ENCODE assay signal across 19 mouse cellular contexts in genomic region chr11:54939501-54939900, GRCm38 (mm10). TPM values are rescaled to one million over a fixed set of nuclear protein-coding genes. Genes with fewer than 3 reads are reported as not detected.
DNase-seq lines count a peak whose midpoint lies in the region; ATAC-seq lines count a peak whose summit lies in the region.
"Had no signal": no experiment of that assay in that cellular context is flagged by ENCODE, and none has a peak within 500 bp of the region (broad histone marks: within the 10 kb centered on the region; RNA-seq: fewer than 3 reads in every experiment).

No protein-coding gene starts in this region.

- H3K27me3 ChIP-seq in hindbrain, embryonic 12.5 days = no peaks in the 10 kb centered on the region
- H3K27me3 ChIP-seq in hindbrain, embryonic 13.5 days = no peaks in the 10 kb centered on the region
- H3K27me3 ChIP-seq in intestine, embryonic 15.5 days (replicated peaks) = no peaks in the 10 kb centered on the region
- no peaks in the 10 kb centered on the region for H3K27me3 ChIP-seq in forebrain, embryonic 16.5 days (replicated peaks; ENCODE audit: control insufficient read depth, insufficient read depth, low read length)
- H3K27me3 ChIP-seq: embryonic facial prominence, embryonic 15.5 days; forebrain, embryonic 15.5 days; liver, embryonic 13.5 days; midbrain, embryonic 12.5 days had no signal

- ATAC-seq in hindbrain, embryonic 12.5 days (ENCODE audit: low FRiP score) = no peak
- no peak for ATAC-seq in hindbrain, embryonic 13.5 days (ENCODE audit: low FRiP score)
- ATAC-seq in intestine, embryonic 15.5 days = no peak
- no peak for ATAC-seq in forebrain, embryonic 16.5 days
- ATAC-seq: forebrain, embryonic 15.5 days; inflammation-experienced regulatory T-cells, adult 6 months had no signal

- peaks cover 8% of the 10 kb centered on the region for H3K4me1 ChIP-seq in hindbrain, embryonic 12.5 days
- peaks cover 9% of the 10 kb centered on the region for H3K4me1 ChIP-seq in hindbrain, embryonic 13.5 days (replicated peaks)
- H3K4me1 ChIP-seq in intestine, embryonic 15.5 days (replicated peaks) = peaks cover 17% of the 10 kb centered on the region
- H3K4me1 ChIP-seq in forebrain, embryonic 16.5 days (replicated peaks; ENCODE audit: control insufficient read depth, insufficient read depth, low read length) = peaks cover 8% of the 10 kb centered on the region; the same call in 1 of the 2 replicates

- no peak overlapping the region for H3K4me2 ChIP-seq in hindbrain, embryonic 12.5 days (replicated peaks)
- no peak overlapping the region for H3K4me2 ChIP-seq in hindbrain, embryonic 13.5 days
- no peak overlapping the region for H3K4me2 ChIP-seq in intestine, embryonic 15.5 days (replicated peaks)
- no peak overlapping the region for H3K4me2 ChIP-seq in forebrain, embryonic 16.5 days (ENCODE audit: low read length)
- H3K4me2 ChIP-seq: embryonic facial prominence, embryonic 15.5 days; forebrain, embryonic 15.5 days; liver, embryonic 13.5 days; midbrain, embryonic 12.5 days had no signal

- H3K9ac ChIP-seq in hindbrain, embryonic 12.5 days = 0 out of 2 replicates have a peak overlapping the region, but pooled peaks have one; percentile 8
- H3K9ac ChIP-seq in hindbrain, embryonic 13.5 days = no peak overlapping the region
- H3K9ac ChIP-seq in intestine, embryonic 15.5 days = no peak overlapping the region
- H3K9ac ChIP-seq in forebrain, embryonic 16.5 days (replicated peaks; ENCODE audit: low read depth, low read length) = no peak overlapping the region
- H3K9ac ChIP-seq: embryonic facial prominence, embryonic 15.5 days; forebrain, embryonic 15.5 days; liver, embryonic 13.5 days; midbrain, embryonic 12.5 days had no signal

- peaks cover 9% of the 10 kb centered on the region for H3K36me3 ChIP-seq in hindbrain, embryonic 12.5 days
- peaks cover 21% of the 10 kb centered on the region for H3K36me3 ChIP-seq in hindbrain, embryonic 13.5 days
- H3K36me3 ChIP-seq in intestine, embryonic 15.5 days = 0 out of 2 replicates have a peak, but pooled peaks cover 6% of the 10 kb centered on the region
- H3K36me3 ChIP-seq in forebrain, embryonic 16.5 days (ENCODE audit: control insufficient read depth, insufficient read depth) = no peaks in the 10 kb centered on the region; the same call in 1 of the 2 replicates
- H3K36me3 ChIP-seq: forebrain, embryonic 15.5 days had no signal

- no peaks in the 10 kb centered on the region for H3K9me3 ChIP-seq in hindbrain, embryonic 12.5 days (replicated peaks)
- H3K9me3 ChIP-seq in hindbrain, embryonic 13.5 days = no peaks in the 10 kb centered on the region
- no peaks in the 10 kb centered on the region for H3K9me3 ChIP-seq in intestine, embryonic 15.5 days
- H3K9me3 ChIP-seq in forebrain, embryonic 16.5 days (ENCODE audit: control insufficient read depth, low read length) = no peaks in the 10 kb centered on the region
- H3K9me3 ChIP-seq: embryonic facial prominence, embryonic 15.5 days; forebrain, embryonic 15.5 days; liver, embryonic 13.5 days; midbrain, embryonic 12.5 days had no signal

- peak; percentile 51 for DNase-seq in cerebellum, adult 9-11 months
- no peak for DNase-seq in cerebellum, adult 8-10 months
- DNase-seq in cerebellum, postnatal 10 days = peak; percentile 33 to 50
- no peak for DNase-seq in retina, embryonic 14.5 days (ENCODE audit: low spot score)
- DNase-seq: kidney, adult 9 months; kidney, postnatal 25 days; liver, embryonic 13.5 days; lung, adult 2 months; lung, postnatal 14 days; right cerebral cortex, postnatal 25 days; thymus, postnatal 14 days had no signal

- no peak overlapping the region for H3K27ac ChIP-seq in hindbrain, embryonic 12.5 days
- no peak overlapping the region for H3K27ac ChIP-seq in hindbrain, embryonic 13.5 days
- 0 out of 2 replicates have a peak overlapping the region, but pooled peaks have one; percentile 13 for H3K27ac ChIP-seq in intestine, embryonic 15.5 days
- no peak overlapping the region for H3K27ac ChIP-seq in forebrain, embryonic 16.5 days (ENCODE audit: low read length)
- H3K27ac ChIP-seq: embryonic facial prominence, embryonic 15.5 days; forebrain, embryonic 15.5 days; liver, embryonic 13.5 days; midbrain, embryonic 12.5 days had no signal

- 89% methylated on average over 8 of the region's 8 CpGs for WGBS in hindbrain, embryonic 12.5 days
- WGBS in hindbrain, embryonic 13.5 days = 89% methylated on average over 8 of the region's 8 CpGs
- 85% methylated on average over 8 of the region's 8 CpGs for WGBS in intestine, embryonic 15.5 days
- 90% methylated on average over 8 of the region's 8 CpGs for WGBS in forebrain, embryonic 16.5 days

- H3K4me3 ChIP-seq in hindbrain, embryonic 12.5 days = no peak overlapping the region
- H3K4me3 ChIP-seq in hindbrain, embryonic 13.5 days = no peak overlapping the region
- no peak overlapping the region for H3K4me3 ChIP-seq in intestine, embryonic 15.5 days (replicated peaks)
- H3K4me3 ChIP-seq in forebrain, embryonic 16.5 days (replicated peaks; ENCODE audit: low read length) = no peak overlapping the region
- H3K4me3 ChIP-seq: embryonic facial prominence, embryonic 15.5 days; forebrain, embryonic 15.5 days; liver, embryonic 13.5 days; midbrain, embryonic 12.5 days had no signal

RNA-seq across cellular contexts. Expression of gene Tnip1, which starts 23.2 kb away (rescaled TPM):
- polyA plus RNA-seq in hindbrain, embryonic 12.5 days (2016; fragmentation: Nextera tagmentation; extraction: Ambion mirVana) = 19.0 and 20.8 TPM in 2 replicates
- 19.3 TPM in 2 replicates for polyA plus RNA-seq in hindbrain, embryonic 13.5 days (2015; fragmentation: Nextera tagmentation; extraction: Ambion mirVana)
- 22.7 and 24.5 TPM in 2 replicates for polyA plus RNA-seq in intestine, embryonic 15.5 days (2015; fragmentation: Nextera tagmentation; extraction: Ambion mirVana)
- polyA plus RNA-seq in forebrain, embryonic 16.5 days (2015; fragmentation: Nextera tagmentation; extraction: Ambion mirVana) = 12.7 and 13.2 TPM in 2 replicates

RNA-seq across cellular contexts. Expression of gene Gpx3, which starts 37.2 kb away (rescaled TPM):
- polyA plus RNA-seq in hindbrain, embryonic 12.5 days (2016; fragmentation: Nextera tagmentation; extraction: Ambion mirVana) = 67.5 and 68.6 TPM in 2 replicates
- polyA plus RNA-seq in hindbrain, embryonic 13.5 days (2015; fragmentation: Nextera tagmentation; extraction: Ambion mirVana) = 50.2 and 54.0 TPM in 2 replicates
- polyA plus RNA-seq in intestine, embryonic 15.5 days (2015; fragmentation: Nextera tagmentation; extraction: Ambion mirVana) = 308 and 352 TPM in 2 replicates
- 17.4 and 18.0 TPM in 2 replicates for polyA plus RNA-seq in forebrain, embryonic 16.5 days (2015; fragmentation: Nextera tagmentation; extraction: Ambion mirVana)

Comparison
In these comparisons a context has a peak if more than half of its experiments do, and no peak if none do; other contexts are left out.
1. DNase-seq: peak in cerebellum, adult 9-11 months (single experiment) and cerebellum, postnatal 10 days (2 of 2); none in cerebellum, adult 8-10 months (single experiment) and retina, embryonic 14.5 days (single experiment).